Mouse (Mus musculus): ENCODE measurements around the gene Ly6g6f. TPM values are rescaled to one million over a fixed set of nuclear protein-coding genes. Genes with fewer than 3 reads are reported as not detected.

Ly6g6f gene
- polyA plus RNA-seq, 1 experiment from 2014 or later: 10.5 TPM

DNA sequence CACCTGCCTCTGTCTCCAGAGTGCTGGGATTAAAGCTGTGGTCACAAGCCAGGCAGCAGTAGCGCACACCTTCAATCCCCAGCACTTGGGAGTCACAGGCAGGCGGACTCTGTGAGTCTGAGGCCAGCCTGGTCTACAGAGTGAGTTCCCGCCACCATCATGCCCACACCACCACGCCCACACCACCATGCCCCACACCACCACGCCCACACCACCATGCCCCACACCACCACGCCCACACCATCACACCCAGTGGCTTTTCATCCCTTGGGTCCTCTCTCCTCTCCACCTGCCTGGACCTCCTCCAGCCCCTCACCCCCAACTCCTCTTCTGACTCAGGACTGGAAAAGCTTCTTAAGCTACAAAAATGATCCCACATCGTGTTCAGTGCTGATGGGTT lies 53.5 kb downstream of the Ly6g6f start:
- H3K4me1 ChIP-seq: peaks cover 62% of the 10 kb centered on the region
- no peak for ATAC-seq
- H3K9me3 ChIP-seq (replicated peaks): no peaks in the 10 kb centered on the region

GRCm38 (mm10) chr17:35031272-35031671 lies 54.1 kb downstream of the Ly6g6f start:
- no peak overlapping the region for H3K9ac ChIP-seq
- no peak for ATAC-seq
- H3K9me3 ChIP-seq (replicated peaks): no peaks in the 10 kb centered on the region
- 0 out of 2 replicates have a peak, but pooled peaks cover 3% of the 10 kb centered on the region for H3K27me3 ChIP-seq (replicated peaks)
- H3K36me3 ChIP-seq: no peaks in the 10 kb centered on the region
- no peak overlapping the region for H3K4me2 ChIP-seq
- H3K4me1 ChIP-seq: peaks cover 66% of the 10 kb centered on the region
- H3K4me3 ChIP-seq: no peak overlapping the region
- WGBS (ENCODE audit: insufficient replicate concordance): 91% methylated on average over 11 of the region's 11 CpGs
- H3K27ac ChIP-seq: no peak overlapping the region

More for the DNA sequence above, 53.5 kb downstream of the Ly6g6f start:
- H3K27ac ChIP-seq: no peak overlapping the region
- 59% methylated on average over 7 of the region's 7 CpGs for WGBS (ENCODE audit: insufficient replicate concordance)
- H3K9ac ChIP-seq: no peak overlapping the region
- no peak overlapping the region for H3K4me2 ChIP-seq
- no peak overlapping the region for H3K4me3 ChIP-seq
- H3K36me3 ChIP-seq: no peaks in the 10 kb centered on the region
- 0 out of 2 replicates have a peak, but pooled peaks cover 3% of the 10 kb centered on the region for H3K27me3 ChIP-seq (replicated peaks)

Other genes with a start within 250 kb of the Ly6g6f start
- 18.0 and 18.6 TPM in 2 replicates for gene Stk19, start 248.7 kb downstream of the Ly6g6f start, polyA plus RNA-seq (2016; fragmentation: Nextera tagmentation; extraction: Ambion mirVana)
- gene Dxo, start 248.6 kb downstream of the Ly6g6f start, polyA plus RNA-seq (2016; fragmentation: Nextera tagmentation; extraction: Ambion mirVana): 37.0 and 38.8 TPM in 2 replicates
- 34.0 and 39.5 TPM in 2 replicates for gene Skiv2l, start 235.4 kb downstream of the Ly6g6f start, polyA plus RNA-seq (2016; fragmentation: Nextera tagmentation; extraction: Ambion mirVana)
- gene Nelfe, start 235.2 kb downstream of the Ly6g6f start, polyA plus RNA-seq (2016; fragmentation: Nextera tagmentation; extraction: Ambion mirVana): 69.3 and 72.0 TPM in 2 replicates
- 83.5 and 85.0 TPM in 2 replicates for gene Cfb, start 223.1 kb downstream of the Ly6g6f start, polyA plus RNA-seq (2016; fragmentation: Nextera tagmentation; extraction: Ambion mirVana)
- gene Zbtb12, start 206.1 kb downstream of the Ly6g6f start, polyA plus RNA-seq (2016; fragmentation: Nextera tagmentation; extraction: Ambion mirVana): 1.8 and 1.9 TPM in 2 replicates
- not detected in 2 replicates for gene Gm20547, start 203.6 kb downstream of the Ly6g6f start, polyA plus RNA-seq (2016; fragmentation: Nextera tagmentation; extraction: Ambion mirVana)
- gene C2, start 187.3 kb downstream of the Ly6g6f start, polyA plus RNA-seq (2016; fragmentation: Nextera tagmentation; extraction: Ambion mirVana): 7.9 and 8.2 TPM in 2 replicates
- gene Ehmt2, start 187.1 kb downstream of the Ly6g6f start, polyA plus RNA-seq (2016; fragmentation: Nextera tagmentation; extraction: Ambion mirVana): 27.1 and 32.8 TPM in 2 replicates
- 0.75 and 0.79 TPM in 2 replicates for gene Slc44a4, start 171.1 kb downstream of the Ly6g6f start, polyA plus RNA-seq (2016; fragmentation: Nextera tagmentation; extraction: Ambion mirVana)
- gene Neu1, start 154.4 kb downstream of the Ly6g6f start, polyA plus RNA-seq (2016; fragmentation: Nextera tagmentation; extraction: Ambion mirVana): 16.9 and 17.3 TPM in 2 replicates
- gene Hspa1b, start 126.4 kb downstream of the Ly6g6f start, polyA plus RNA-seq (2016; fragmentation: Nextera tagmentation; extraction: Ambion mirVana): 0.11 and 0.21 TPM in 2 replicates
- 0.73 TPM in 1 of 2 replicates, not detected in the other for gene Gm20481, start 115.7 kb downstream of the Ly6g6f start, polyA plus RNA-seq (2016; fragmentation: Nextera tagmentation; extraction: Ambion mirVana)
- gene Hspa1a, start 113.5 kb downstream of the Ly6g6f start, polyA plus RNA-seq (2016; fragmentation: Nextera tagmentation; extraction: Ambion mirVana): 2.8 and 5.0 TPM in 2 replicates
- 0.38 and 0.49 TPM in 2 replicates for gene Hspa1l, start 112.9 kb downstream of the Ly6g6f start, polyA plus RNA-seq (2016; fragmentation: Nextera tagmentation; extraction: Ambion mirVana)
- 202 and 215 TPM in 2 replicates for gene Lsm2, start 103.7 kb downstream of the Ly6g6f start, polyA plus RNA-seq (2016; fragmentation: Nextera tagmentation; extraction: Ambion mirVana)
- gene Vars, start 84.6 kb downstream of the Ly6g6f start, polyA plus RNA-seq (2016; fragmentation: Nextera tagmentation; extraction: Ambion mirVana): 208 and 211 TPM in 2 replicates
- gene Vwa7, start 69.0 kb downstream of the Ly6g6f start, polyA plus RNA-seq (2016; fragmentation: Nextera tagmentation; extraction: Ambion mirVana): 0.10 and 0.15 TPM in 2 replicates
- gene Sapcd1, start 57.6 kb downstream of the Ly6g6f start, polyA plus RNA-seq (2016; fragmentation: Nextera tagmentation; extraction: Ambion mirVana): 2.8 and 3.4 TPM in 2 replicates
- 4.0 and 4.8 TPM in 2 replicates for gene Msh5, start 38.9 kb downstream of the Ly6g6f start, polyA plus RNA-seq (2016; fragmentation: Nextera tagmentation; extraction: Ambion mirVana)
- 160 and 162 TPM in 2 replicates for gene Clic1, start 35.6 kb downstream of the Ly6g6f start, polyA plus RNA-seq (2016; fragmentation: Nextera tagmentation; extraction: Ambion mirVana)
- gene Ddah2, start 26.6 kb downstream of the Ly6g6f start, polyA plus RNA-seq (2016; fragmentation: Nextera tagmentation; extraction: Ambion mirVana): 49.0 and 49.1 TPM in 2 replicates
- gene Ly6g6c, start 20.2 kb downstream of the Ly6g6f start, polyA plus RNA-seq (2016; fragmentation: Nextera tagmentation; extraction: Ambion mirVana): 0.41 and 0.44 TPM in 2 replicates
- gene Mpig6b, start 19.4 kb downstream of the Ly6g6f start, polyA plus RNA-seq (2016; fragmentation: Nextera tagmentation; extraction: Ambion mirVana): 7.3 and 8.7 TPM in 2 replicates
- gene Ly6g6e, start 8.7 kb downstream of the Ly6g6f start, polyA plus RNA-seq (2016; fragmentation: Nextera tagmentation; extraction: Ambion mirVana): 0.23 TPM in 1 of 2 replicates, not detected in the other
- gene Ly6g6d, start 7.5 kb downstream of the Ly6g6f start, polyA plus RNA-seq (2016; fragmentation: Nextera tagmentation; extraction: Ambion mirVana): 0.36 and 0.53 TPM in 2 replicates
- gene Abhd16a, start 3.7 kb upstream of the Ly6g6f start, polyA plus RNA-seq (2016; fragmentation: Nextera tagmentation; extraction: Ambion mirVana): 60.2 and 61.1 TPM in 2 replicates
- gene Ly6g5c, start 22.7 kb upstream of the Ly6g6f start, polyA plus RNA-seq (2016; fragmentation: Nextera tagmentation; extraction: Ambion mirVana): not detected in 2 replicates
- 0.55 and 0.81 TPM in 2 replicates for gene Ly6g5b, start 29.8 kb upstream of the Ly6g6f start, polyA plus RNA-seq (2016; fragmentation: Nextera tagmentation; extraction: Ambion mirVana)
- gene Gpank1, start 35.8 kb upstream of the Ly6g6f start, polyA plus RNA-seq (2016; fragmentation: Nextera tagmentation; extraction: Ambion mirVana): 16.5 and 19.6 TPM in 2 replicates
- gene Csnk2b, start 36.4 kb upstream of the Ly6g6f start, polyA plus RNA-seq (2016; fragmentation: Nextera tagmentation; extraction: Ambion mirVana): 187 and 192 TPM in 2 replicates
- 3.7 and 4.3 TPM in 2 replicates for gene D17H6S53E, start 40.8 kb upstream of the Ly6g6f start, polyA plus RNA-seq (2016; fragmentation: Nextera tagmentation; extraction: Ambion mirVana)
- gene Apom, start 46.4 kb upstream of the Ly6g6f start, polyA plus RNA-seq (2016; fragmentation: Nextera tagmentation; extraction: Ambion mirVana): 482 and 508 TPM in 2 replicates
- gene Bag6, start 49.6 kb upstream of the Ly6g6f start, polyA plus RNA-seq (2016; fragmentation: Nextera tagmentation; extraction: Ambion mirVana): 29.1 and 35.5 TPM in 2 replicates
- gene Prrc2a, start 79.3 kb upstream of the Ly6g6f start, polyA plus RNA-seq (2016; fragmentation: Nextera tagmentation; extraction: Ambion mirVana): 83.0 and 86.8 TPM in 2 replicates
- gene Aif1, start 90.5 kb upstream of the Ly6g6f start, polyA plus RNA-seq (2016; fragmentation: Nextera tagmentation; extraction: Ambion mirVana): 10.5 and 11.6 TPM in 2 replicates
- 20.8 and 23.7 TPM in 2 replicates for gene Lst1, start 102.8 kb upstream of the Ly6g6f start, polyA plus RNA-seq (2016; fragmentation: Nextera tagmentation; extraction: Ambion mirVana)
- gene Ltb, start 108.8 kb upstream of the Ly6g6f start, polyA plus RNA-seq (2016; fragmentation: Nextera tagmentation; extraction: Ambion mirVana): 1.2 and 1.3 TPM in 2 replicates
- 0.33 and 0.36 TPM in 2 replicates for gene Tnf, start 116.4 kb upstream of the Ly6g6f start, polyA plus RNA-seq (2016; fragmentation: Nextera tagmentation; extraction: Ambion mirVana)
- gene Lta, start 119.7 kb upstream of the Ly6g6f start, polyA plus RNA-seq (2016; fragmentation: Nextera tagmentation; extraction: Ambion mirVana): 0.12 TPM in 1 of 2 replicates, not detected in the other
- 0.42 TPM in 1 of 2 replicates, not detected in the other for gene Gm16181, start 135.2 kb upstream of the Ly6g6f start, polyA plus RNA-seq (2016; fragmentation: Nextera tagmentation; extraction: Ambion mirVana)
- gene Atp6v1g2, start 148.1 kb upstream of the Ly6g6f start, polyA plus RNA-seq (2016; fragmentation: Nextera tagmentation; extraction: Ambion mirVana): 1.3 and 1.8 TPM in 2 replicates
- gene Nfkbil1, start 150.2 kb upstream of the Ly6g6f start, polyA plus RNA-seq (2016; fragmentation: Nextera tagmentation; extraction: Ambion mirVana): 5.7 and 6.4 TPM in 2 replicates
- gene Ddx39b, start 156.1 kb upstream of the Ly6g6f start, polyA plus RNA-seq (2016; fragmentation: Nextera tagmentation; extraction: Ambion mirVana): 258 and 267 TPM in 2 replicates
- gene H2-D1, start 177.1 kb upstream of the Ly6g6f start, polyA plus RNA-seq (2016; fragmentation: Nextera tagmentation; extraction: Ambion mirVana): 66.8 and 72.5 TPM in 2 replicates
- 0.93 and 1.0 TPM in 2 replicates for gene H2-Q1, start 234.8 kb upstream of the Ly6g6f start, polyA plus RNA-seq (2016; fragmentation: Nextera tagmentation; extraction: Ambion mirVana)

Measured in liver, embryonic 12.5 days (tissue).